Mouse (Mus musculus) hindbrain, embryonic 16.5 days (tissue): Measurements from ENCODE around the gene Paxbp1. TPM values are rescaled to one million over a fixed set of nuclear protein-coding genes. Genes with fewer than 3 reads are reported as not detected.

Experiments used
- ATAC-seq: fragments of 200-750 bp; cut with Nextera tagmentation; 2 replicates; pipeline ENCODE4 v1.8.0; 2017; ENCODE audit warnings: moderate TSS enrichment, moderate library complexity
- H3K27ac ChIP-seq: fragments of 300-500 bp; sonication (generic); 2 replicates; pipeline ENCODE4 v1.5.1; 2014; ENCODE audit warnings: low read depth, mild to moderate bottlenecking, control low read depth, low read length, moderate library complexity
- H3K27me3 ChIP-seq: fragments of 300-500 bp; sonication (generic); replicated peaks from 2 replicates; pipeline ENCODE4 v1.6.1; 2014; ENCODE audit warnings: low read length; ENCODE audit not compliant: control insufficient read depth, insufficient read depth
- H3K36me3 ChIP-seq: fragments of 300-500 bp; sonication (generic); 2 replicates; pipeline ENCODE4 v1.6.1; 2014; ENCODE audit warnings: mild to moderate bottlenecking, low read length, moderate library complexity, mixed read lengths; ENCODE audit not compliant: control insufficient read depth, insufficient read depth
- H3K4me1 ChIP-seq: fragments of 300-500 bp; sonication (generic); 2 replicates; pipeline ENCODE4 v1.6.1; 2014; ENCODE audit warnings: low read depth, low read length; ENCODE audit not compliant: control insufficient read depth, insufficient read depth
- H3K4me2 ChIP-seq: fragments of 300-500 bp; sonication (generic); 2 replicates; pipeline ENCODE4 v1.6.1; 2014; ENCODE audit warnings: mild to moderate bottlenecking, low read length, control low read depth, moderate library complexity
- H3K4me3 ChIP-seq: fragments of 300-500 bp; sonication (generic); 2 replicates; pipeline ENCODE4 v1.5.1; 2014; ENCODE audit warnings: mild to moderate bottlenecking, low read length, control low read depth, moderate library complexity
- H3K9ac ChIP-seq: fragments of 300-500 bp; sonication (generic); 2 replicates; pipeline ENCODE4 v1.6.1; 2014; ENCODE audit warnings: low read depth, mild to moderate bottlenecking, control low read depth, low read length, moderate library complexity
- H3K9me3 ChIP-seq: fragments of 300-500 bp; sonication (generic); 2 replicates; pipeline ENCODE4 v1.6.1; 2014; ENCODE audit warnings: mild to moderate bottlenecking, low read length, moderate library complexity; ENCODE audit not compliant: control insufficient read depth
- WGBS: fragments of 180-500 bp; shearing (Covaris S2); extraction: QIAGEN DNeasy Blood & Tissue Kit; methylation state at CpG from one replicate; pipeline ENCODE4 v1.1.7; 2014; 5-methylcytosine and 5-hydroxymethylcytosine counted together
- polyA plus RNA-seq: library from polyadenylated mRNA; unstranded; fragments of >200 nt; fragmentation: Nextera tagmentation; extraction: Ambion mirVana; gene quantifications from 2 replicates; pipeline ENCODE4 v1.2.1, GENCODE M21; 2015

Paxbp1 gene
- polyA plus RNA-seq, 1 experiment from 2014 or later: 48.8 TPM

- no peaks in the 10 kb centered on the region for H3K36me3 ChIP-seq
- H3K27me3 ChIP-seq: no peaks in the 10 kb centered on the region
- peak overlapping the region; percentile 21 for H3K4me3 ChIP-seq
- peak; percentile 98 for ATAC-seq
- H3K4me2 ChIP-seq: peak overlapping the region; percentile 39; the same call in 1 of the 2 replicates
- no peak overlapping the region for H3K27ac ChIP-seq
- WGBS: 31% methylated on average over 23 of the region's 24 CpGs
- no peak overlapping the region; the same call in 1 of the 2 replicates for H3K9ac ChIP-seq
- H3K4me1 ChIP-seq: peaks cover 7% of the 10 kb centered on the region
- H3K9me3 ChIP-seq: no peaks in the 10 kb centered on the region
Measured at GRCm38 (mm10) chr16:91073163-91073892, 29.0 kb upstream of the Paxbp1 start.

GRCm38 (mm10) chr16:91072256-91072655, 27.9 kb upstream of the Paxbp1 start:
- ATAC-seq: no peak
- Histone ChIP-seq H3K9me3 (no peaks in the 10 kb centered on the region), H3K36me3 (no peaks in the 10 kb centered on the region), H3K4me3 (no peak overlapping the region), H3K4me1 (peaks cover 7% of the 10 kb centered on the region), H3K27ac (no peak overlapping the region), H3K27me3 (0 out of 2 replicates have a peak, but pooled peaks cover 2% of the 10 kb centered on the region), H3K4me2 (no peak overlapping the region), H3K9ac (no peak overlapping the region)
- 100% methylated on average over 1 of the region's 1 CpGs for WGBS

- H3K27ac ChIP-seq: no peak overlapping the region; the same call in 1 of the 2 replicates
- peak overlapping the region; percentile 35 for H3K9ac ChIP-seq
- no peak overlapping the region for H3K4me3 ChIP-seq
Measured at GRCm38 (mm10) chr16:91068969-91069368, 24.6 kb upstream of the Paxbp1 start.

GRCm38 (mm10) chr16:91067122-91067521, 22.8 kb upstream of the Paxbp1 start:
- H3K36me3 ChIP-seq: no peaks in the 10 kb centered on the region
- H3K27ac ChIP-seq: no peak overlapping the region
- 0 out of 2 replicates have a peak, but pooled peaks cover 2% of the 10 kb centered on the region for H3K27me3 ChIP-seq
- no peak overlapping the region for H3K4me2 ChIP-seq
- H3K4me3 ChIP-seq: no peak overlapping the region
- H3K9ac ChIP-seq: no peak overlapping the region
- no peaks in the 10 kb centered on the region for H3K9me3 ChIP-seq
- WGBS: 100% methylated on average over 1 of the region's 1 CpGs
- H3K4me1 ChIP-seq: peaks cover 7% of the 10 kb centered on the region
- ATAC-seq: no peak

More at GRCm38 (mm10) chr16:91068969-91069368, 24.6 kb upstream of the Paxbp1 start:
- H3K9me3 ChIP-seq: no peaks in the 10 kb centered on the region
- H3K4me1 ChIP-seq: peaks cover 7% of the 10 kb centered on the region
- ATAC-seq: peak; percentile 52
- H3K36me3 ChIP-seq: no peaks in the 10 kb centered on the region
- peak overlapping the region; percentile 43 for H3K4me2 ChIP-seq
- 0 out of 2 replicates have a peak, but pooled peaks cover 2% of the 10 kb centered on the region for H3K27me3 ChIP-seq
- WGBS: 15% methylated on average over 12 of the region's 12 CpGs

- Histone ChIP-seq H3K4me2 (no peak overlapping the region), H3K36me3 (no peaks in the 10 kb centered on the region), H3K27ac (no peak overlapping the region), H3K4me1 (peaks cover 7% of the 10 kb centered on the region), H3K9ac (no peak overlapping the region), H3K27me3 (0 out of 2 replicates have a peak, but pooled peaks cover 2% of the 10 kb centered on the region), H3K9me3 (no peaks in the 10 kb centered on the region), H3K4me3 (no peak overlapping the region)
- ATAC-seq: no peak
- WGBS: 85% methylated on average over 12 of the region's 12 CpGs
Measured at GRCm38 (mm10) chr16:91064583-91065365, 20.4 kb upstream of the Paxbp1 start.

- no peak for ATAC-seq
- H3K27me3 ChIP-seq: 0 out of 2 replicates have a peak, but pooled peaks cover 2% of the 10 kb centered on the region
- H3K36me3 ChIP-seq: no peaks in the 10 kb centered on the region
- H3K27ac ChIP-seq: no peak overlapping the region
- H3K4me2 ChIP-seq: no peak overlapping the region
- WGBS: 93% methylated on average over 10 of the region's 10 CpGs
- peaks cover 2% of the 10 kb centered on the region; the same call in 1 of the 2 replicates for H3K4me1 ChIP-seq
- no peaks in the 10 kb centered on the region for H3K9me3 ChIP-seq
- H3K4me3 ChIP-seq: no peak overlapping the region
- H3K9ac ChIP-seq: no peak overlapping the region
Measured at GRCm38 (mm10) chr16:91063786-91064185, 19.4 kb upstream of the Paxbp1 start.

- Histone ChIP-seq H3K9ac (no peak overlapping the region), H3K4me1 (no peaks in the 10 kb centered on the region), H3K4me2 (no peak overlapping the region), H3K9me3 (no peaks in the 10 kb centered on the region), H3K27me3 (no peaks in the 10 kb centered on the region), H3K27ac (no peak overlapping the region), H3K36me3 (no peaks in the 10 kb centered on the region), H3K4me3 (no peak overlapping the region)
- 90% methylated on average over 13 of the region's 13 CpGs for WGBS
- no peak for ATAC-seq
Measured at GRCm38 (mm10) chr16:91061531-91062318, 17.4 kb upstream of the Paxbp1 start.

GRCm38 (mm10) chr16:91057741-91058140, 13.4 kb upstream of the Paxbp1 start:
- H3K4me1 ChIP-seq: no peaks in the 10 kb centered on the region
- no peak for ATAC-seq
- no peak overlapping the region for H3K27ac ChIP-seq
- no peak overlapping the region for H3K4me3 ChIP-seq
- WGBS: 86% methylated on average over 6 of the region's 6 CpGs
- no peak overlapping the region for H3K4me2 ChIP-seq
- H3K27me3 ChIP-seq: no peaks in the 10 kb centered on the region
- H3K9me3 ChIP-seq: no peaks in the 10 kb centered on the region
- H3K9ac ChIP-seq: no peak overlapping the region
- H3K36me3 ChIP-seq: no peaks in the 10 kb centered on the region
